Mouse (Mus musculus) testis, adult 2 months (tissue): ENCODE data around the gene Prdm8. TPM values are rescaled to one million over a fixed set of nuclear protein-coding genes. Genes with fewer than 3 reads are reported as not detected.

ENCODE experiments used
- H3K27ac ChIP-seq: fragments of 200-500 bp; 2 replicates; pipeline ENCODE4 v1.5.1; 2012; ENCODE audit warnings: low read depth, low read length; ENCODE audit not compliant: control insufficient read depth, insufficient read depth
- H3K27me3 ChIP-seq: fragments of 200-500 bp; 2 replicates; pipeline ENCODE4 v1.6.1; 2012; ENCODE audit warnings: mild to moderate bottlenecking, low read length, moderate library complexity; ENCODE audit not compliant: control insufficient read depth, insufficient read depth
- H3K36me3 ChIP-seq: fragments of 200-500 bp; 2 replicates; pipeline ENCODE4 v1.6.1; 2012; ENCODE audit warnings: mild to moderate bottlenecking, low read length; ENCODE audit not compliant: control insufficient read depth, insufficient read depth
- H3K4me1 ChIP-seq: fragments of 200-500 bp; 2 replicates; pipeline ENCODE4 v1.6.1; 2012; ENCODE audit warnings: low read length; ENCODE audit not compliant: control insufficient read depth, insufficient read depth
- H3K4me3 ChIP-seq: fragments of 200-500 bp; 2 replicates; pipeline ENCODE4 v1.5.1; 2012; ENCODE audit warnings: low read depth, mild to moderate bottlenecking, low read length, moderate library complexity, mixed read lengths; ENCODE audit not compliant: control insufficient read depth
- CTCF ChIP-seq: fragments of 200-500 bp; IDR thresholded peaks from 2 replicates; pipeline ENCODE4 v1.5.1; 2012; ENCODE audit warnings: low read depth, mild to moderate bottlenecking, inconsistent platforms, low read length, moderate library complexity; ENCODE audit not compliant: control insufficient read depth, insufficient read depth, insufficient replicate concordance
- POLR2A ChIP-seq: fragments of 200-500 bp; IDR thresholded peaks from 2 replicates; pipeline ENCODE4 v1.6.1; 2012; ENCODE audit warnings: low read depth, mild to moderate bottlenecking, inconsistent platforms, low read length, moderate library complexity; ENCODE audit not compliant: control insufficient read depth
- polyA plus RNA-seq: library from polyadenylated mRNA; depleted of rRNA; stranded (reverse); fragments of >200 nt; gene quantifications from 2 replicates; pipeline ENCODE4 v1.2.3, GENCODE M21; 2012

Gene Prdm8
- polyA plus RNA-seq, 1 experiment, result 3.5 TPM

DNA sequence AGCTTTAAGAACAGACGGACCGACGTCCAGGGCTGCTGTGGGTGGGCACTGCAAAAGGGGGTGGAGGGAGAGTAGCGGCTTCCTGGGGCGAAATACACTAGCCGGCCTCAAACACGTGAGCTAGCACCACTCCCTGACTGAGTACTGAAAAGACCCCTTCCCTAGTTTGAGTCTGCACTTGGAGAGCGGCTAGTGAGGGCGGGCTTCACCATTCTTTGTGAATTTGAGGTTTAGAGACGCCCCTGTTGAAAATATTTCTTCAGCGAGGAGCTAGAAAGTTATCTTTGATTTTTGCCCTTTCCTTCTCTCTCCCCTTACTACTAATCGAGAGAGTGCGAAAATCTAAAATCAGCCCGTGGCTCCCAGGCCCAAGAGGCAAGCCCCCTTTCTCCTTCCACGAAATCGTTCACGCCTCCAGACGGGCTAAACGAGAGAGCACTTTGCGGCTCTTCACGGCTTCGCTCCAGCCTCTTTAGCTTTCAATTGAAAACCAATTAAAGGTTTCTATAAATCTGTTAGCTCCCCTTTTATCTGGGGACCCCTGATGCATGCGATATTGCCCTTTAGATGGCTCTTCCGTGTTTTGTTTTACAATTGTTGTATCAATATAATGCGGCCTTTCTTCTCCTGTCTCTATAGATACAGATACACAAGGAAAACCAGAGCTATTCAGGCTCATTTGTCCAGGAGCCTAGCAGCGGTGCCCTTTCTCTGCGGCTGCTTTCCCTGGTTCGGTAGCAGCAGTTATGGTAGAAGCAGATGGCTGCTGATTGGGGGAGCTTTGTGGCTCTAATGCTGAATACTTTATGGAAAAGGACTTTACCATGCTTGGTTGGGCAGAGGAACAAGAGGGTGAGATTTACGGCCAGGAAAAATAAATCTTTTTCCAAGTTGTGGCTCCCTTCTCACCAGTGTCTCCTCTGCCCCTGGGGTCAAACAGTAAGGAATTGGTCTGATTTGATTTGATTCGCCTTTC is 2.7 kb downstream of the Prdm8 start:
- peaks cover 34% of the 10 kb centered on the region for H3K4me1 ChIP-seq
- H3K27ac ChIP-seq, result no peak overlapping the region
- no peak overlapping the region for H3K4me3 ChIP-seq
- H3K27me3 ChIP-seq, result peaks cover 6% of the 10 kb centered on the region
- H3K36me3 ChIP-seq, result no peaks in the 10 kb centered on the region
- TF ChIP-seq CTCF (no peak), POLR2A (no peak)

DNA sequence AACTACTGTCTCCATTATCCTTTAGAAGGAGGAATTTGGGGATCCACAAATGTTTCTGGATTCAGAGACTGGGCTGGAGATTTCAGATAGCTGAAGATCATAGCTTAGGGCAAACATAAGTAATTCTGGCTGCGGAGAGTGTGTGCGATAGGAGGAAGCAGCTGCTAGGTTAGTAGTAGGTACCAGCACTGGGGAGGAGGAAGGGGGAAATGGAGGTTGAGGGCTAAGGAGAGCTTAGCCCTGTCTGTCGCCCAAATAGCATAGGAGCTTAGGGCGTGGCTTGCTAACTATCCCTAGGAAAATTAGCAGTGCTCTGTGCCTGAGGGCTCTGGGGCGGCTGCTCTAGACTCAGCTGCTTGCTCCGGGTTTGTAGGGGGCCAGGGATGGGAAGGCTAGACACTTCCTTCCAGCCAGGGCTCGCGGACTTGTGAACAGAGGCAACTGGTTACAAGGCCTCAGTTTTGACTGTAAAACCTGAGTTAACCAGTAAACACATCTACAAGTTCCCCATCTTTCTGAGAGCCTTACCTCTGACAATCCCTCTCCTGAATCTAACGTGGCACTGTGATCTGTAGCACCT is 4.7 kb downstream of the Prdm8 start:
- H3K36me3 ChIP-seq, result no peaks in the 10 kb centered on the region
- no peak overlapping the region for H3K4me3 ChIP-seq
- peaks cover 32% of the 10 kb centered on the region for H3K4me1 ChIP-seq
- H3K27me3 ChIP-seq, result peaks cover 6% of the 10 kb centered on the region
- TF ChIP-seq CTCF (no peak), POLR2A (no peak)
- H3K27ac ChIP-seq, result no peak overlapping the region

DNA sequence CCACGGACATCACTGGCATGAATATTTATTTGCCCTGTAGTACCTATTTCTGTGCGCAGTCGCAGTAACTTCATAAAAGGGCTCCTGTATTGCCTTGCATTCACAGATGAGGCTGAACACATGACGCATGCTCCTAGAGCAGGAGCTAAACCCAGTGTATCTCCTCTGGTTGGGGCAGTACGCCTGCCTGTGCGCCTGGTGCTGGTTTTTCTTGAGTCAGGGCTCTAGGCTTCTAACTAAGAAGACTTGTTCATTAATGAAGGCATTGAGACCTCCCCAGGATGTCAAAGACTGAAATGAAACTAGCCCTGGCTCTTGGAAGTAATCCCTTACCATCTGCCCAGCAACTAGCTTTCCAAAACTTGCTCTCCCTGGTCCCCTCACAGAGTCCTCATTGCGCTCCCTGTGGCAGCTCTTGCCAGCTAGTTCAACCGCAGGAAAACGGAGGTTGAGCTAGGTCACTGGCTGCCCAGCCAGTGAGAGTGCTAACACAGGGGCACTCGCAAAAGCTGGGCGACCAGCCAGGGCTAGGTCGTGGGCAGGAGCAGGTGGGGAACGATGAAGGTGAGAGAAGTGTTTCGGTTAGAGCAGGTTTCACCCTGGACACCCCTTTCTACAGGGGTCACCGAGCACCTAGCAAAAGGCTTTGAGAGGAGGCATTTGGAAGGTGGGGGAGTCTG is 5.6 kb downstream of the Prdm8 start:
- Histone ChIP-seq H3K4me3 (no peak overlapping the region), H3K27me3 (no peaks in the 10 kb centered on the region; the same call in none of the 2 replicates), H3K4me1 (peaks cover 23% of the 10 kb centered on the region), H3K27ac (no peak overlapping the region), H3K36me3 (no peaks in the 10 kb centered on the region)
- no peak for TF ChIP-seq CTCF
- no peak for TF ChIP-seq POLR2A

DNA sequence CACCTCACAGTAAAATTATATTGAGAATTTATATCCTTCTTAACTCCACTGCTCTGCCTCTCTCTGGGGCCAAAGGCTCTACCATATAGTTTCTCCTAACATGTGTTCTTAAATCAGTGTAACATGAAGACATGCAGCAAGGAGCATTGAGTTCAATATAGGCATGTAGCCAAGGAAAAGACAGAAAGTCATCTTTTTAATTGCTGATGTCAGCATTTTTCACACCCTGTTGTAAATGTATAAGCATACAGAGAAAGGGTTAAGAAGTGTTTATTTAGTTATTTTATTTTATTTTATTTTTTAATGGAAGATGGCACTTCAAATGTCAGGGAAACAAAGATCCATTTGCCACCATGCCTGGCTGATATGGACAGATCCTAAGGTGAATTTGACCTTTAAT is 6.7 kb downstream of the Prdm8 start:
- no peaks in the 10 kb centered on the region for H3K36me3 ChIP-seq
- no peak overlapping the region for H3K27ac ChIP-seq
- TF ChIP-seq POLR2A, result no peak
- no peak for TF ChIP-seq CTCF
- peaks cover 15% of the 10 kb centered on the region for H3K4me1 ChIP-seq
- no peak overlapping the region for H3K4me3 ChIP-seq
- no peaks in the 10 kb centered on the region; the same call in none of the 2 replicates for H3K27me3 ChIP-seq

GRCm38 (mm10) chr5:98179606-98180005 is 12.6 kb downstream of the Prdm8 start:
- peaks cover 7% of the 10 kb centered on the region for H3K27me3 ChIP-seq
- H3K4me1 ChIP-seq, result peaks cover 11% of the 10 kb centered on the region
- H3K36me3 ChIP-seq, result no peaks in the 10 kb centered on the region
- H3K4me3 ChIP-seq, result no peak overlapping the region
- no peak for TF ChIP-seq CTCF
- TF ChIP-seq POLR2A, result no peak
- H3K27ac ChIP-seq, result no peak overlapping the region

- no peak overlapping the region for H3K4me3 ChIP-seq
- H3K27ac ChIP-seq, result no peak overlapping the region
- peaks cover 11% of the 10 kb centered on the region for H3K27me3 ChIP-seq
- H3K4me1 ChIP-seq, result peaks cover 16% of the 10 kb centered on the region
- TF ChIP-seq CTCF (no peak), POLR2A (no peak)
- no peaks in the 10 kb centered on the region for H3K36me3 ChIP-seq
Observed at GRCm38 (mm10) chr5:98180461-98180887, 13.5 kb downstream of the Prdm8 start.

- H3K36me3 ChIP-seq, result no peaks in the 10 kb centered on the region
- H3K27me3 ChIP-seq, result peaks cover 11% of the 10 kb centered on the region
- TF ChIP-seq CTCF (no peak), POLR2A (no peak)
- no peak overlapping the region for H3K27ac ChIP-seq
- H3K4me1 ChIP-seq, result peaks cover 20% of the 10 kb centered on the region
- no peak overlapping the region for H3K4me3 ChIP-seq
Observed at GRCm38 (mm10) chr5:98180888-98181635, 14.1 kb downstream of the Prdm8 start.
